Mouse (Mus musculus): Measurements from ENCODE around the gene Arl6ip6. TPM values are rescaled to one million over a fixed set of nuclear protein-coding genes. Genes with fewer than 3 reads are reported as not detected.

Gene Arl6ip6
- 24.0 and 26.9 TPM in 2 replicates for polyA plus RNA-seq (2015; fragmentation: Nextera tagmentation; extraction: Ambion mirVana)

GRCm38 (mm10) chr2:53191523-53192220 is at the start of gene Arl6ip6:
Arl6ip6 (plus strand) TSS chr2:53191726.
- Histone ChIP-seq H3K27me3 (no peaks in the 10 kb centered on the region), H3K9ac (peak within 1 kb of the TSS; percentile 87), H3K4me1 (replicated peaks) (peaks cover 24% of the 10 kb centered on the region), H3K27ac (replicated peaks) (peak within 1 kb of the TSS; percentile 97), H3K9me3 (replicated peaks) (no peaks in the 10 kb centered on the region), H3K4me2 (peak within 1 kb of the TSS; percentile 93), H3K36me3 (replicated peaks) (peaks cover 22% of the 10 kb centered on the region), H3K4me3 (replicated peaks) (peak within 1 kb of the TSS; percentile 82)
- WGBS (ENCODE audit: insufficient replicate concordance), result under 1% methylated on average over 82 of the region's 82 CpGs
- peak; percentile 74 for ATAC-seq (ENCODE audit: insufficient read depth)

DNA sequence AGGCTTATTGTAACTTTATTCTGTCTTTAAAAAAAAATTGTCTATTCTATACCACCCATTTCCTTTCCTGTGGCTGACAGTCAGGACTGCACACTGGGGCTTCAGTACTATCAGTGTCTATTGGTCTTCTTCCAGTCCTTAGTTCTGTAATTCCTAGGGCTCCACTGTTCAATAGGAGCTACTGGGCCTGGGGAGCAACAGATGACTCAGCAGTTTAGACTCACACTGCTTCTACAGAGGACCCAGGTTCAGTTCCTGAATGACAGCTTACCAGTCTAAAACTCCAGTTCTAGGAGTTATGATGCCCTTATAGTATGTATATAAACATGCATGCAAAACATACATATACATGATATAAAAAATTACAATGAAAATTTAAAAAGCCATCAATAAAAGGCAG is 44.7 kb upstream of the Arl6ip6 start:
- H3K36me3 ChIP-seq (replicated peaks), result peaks cover 48% of the 10 kb centered on the region
- no peaks in the 10 kb centered on the region for H3K9me3 ChIP-seq (replicated peaks)
- no peak overlapping the region for H3K9ac ChIP-seq
- no peaks in the 10 kb centered on the region for H3K27me3 ChIP-seq
- H3K4me1 ChIP-seq (replicated peaks), result no peaks in the 10 kb centered on the region
- no peak overlapping the region for H3K4me2 ChIP-seq
- H3K27ac ChIP-seq (replicated peaks), result no peak overlapping the region
- ATAC-seq (ENCODE audit: insufficient read depth), result no peak
- H3K4me3 ChIP-seq (replicated peaks), result no peak overlapping the region

DNA sequence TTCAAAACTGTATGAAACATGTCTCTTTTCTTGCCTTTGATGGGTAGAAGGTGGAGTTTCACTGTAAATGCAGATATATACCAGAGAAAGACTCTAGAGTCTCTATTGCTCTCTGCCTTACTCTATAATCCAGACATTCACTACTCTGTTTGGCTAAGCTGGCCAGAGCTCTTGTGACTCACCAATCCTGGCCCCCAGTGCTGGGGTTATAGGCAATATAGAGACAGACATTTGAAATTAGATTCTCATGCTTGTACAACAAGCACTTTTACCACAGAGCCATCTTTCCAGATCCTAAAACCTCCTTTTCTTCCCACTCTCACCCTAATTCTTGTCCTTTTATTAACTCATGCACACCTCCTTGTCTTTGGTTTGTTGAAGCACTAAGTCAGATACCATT is 17.6 kb upstream of the Arl6ip6 start:
- Histone ChIP-seq H3K9ac (no peak overlapping the region), H3K4me2 (no peak overlapping the region), H3K27me3 (no peaks in the 10 kb centered on the region), H3K4me1 (replicated peaks) (no peaks in the 10 kb centered on the region), H3K4me3 (replicated peaks) (no peak overlapping the region), H3K27ac (replicated peaks) (no peak overlapping the region), H3K36me3 (replicated peaks) (peaks cover 29% of the 10 kb centered on the region), H3K9me3 (replicated peaks) (no peaks in the 10 kb centered on the region)
- ATAC-seq (ENCODE audit: insufficient read depth), result no peak

- H3K4me3 ChIP-seq (replicated peaks), result no peak overlapping the region
- no peak overlapping the region for H3K4me2 ChIP-seq
- H3K27me3 ChIP-seq, result no peaks in the 10 kb centered on the region
- no peak overlapping the region for H3K9ac ChIP-seq
- no peak for ATAC-seq (ENCODE audit: insufficient read depth)
- no peaks in the 10 kb centered on the region for H3K9me3 ChIP-seq (replicated peaks)
- 67% methylated on average over 3 of the region's 3 CpGs for WGBS (ENCODE audit: insufficient replicate concordance)
- no peak overlapping the region for H3K27ac ChIP-seq (replicated peaks)
- H3K4me1 ChIP-seq (replicated peaks), result peaks cover 4% of the 10 kb centered on the region; the same call in 1 of the 2 replicates
- H3K36me3 ChIP-seq (replicated peaks), result peaks cover 21% of the 10 kb centered on the region
Measured at GRCm38 (mm10) chr2:53178966-53179365, 12.6 kb upstream of the Arl6ip6 start.

GRCm38 (mm10) chr2:53179876-53180275 is 11.7 kb upstream of the Arl6ip6 start:
- Histone ChIP-seq H3K4me2 (no peak overlapping the region), H3K27me3 (no peaks in the 10 kb centered on the region), H3K4me1 (replicated peaks) (peaks cover 4% of the 10 kb centered on the region; the same call in 1 of the 2 replicates), H3K4me3 (replicated peaks) (no peak overlapping the region), H3K9me3 (replicated peaks) (no peaks in the 10 kb centered on the region), H3K36me3 (replicated peaks) (peaks cover 21% of the 10 kb centered on the region), H3K27ac (replicated peaks) (no peak overlapping the region), H3K9ac (no peak overlapping the region)
- no peak for ATAC-seq (ENCODE audit: insufficient read depth)

GRCm38 (mm10) chr2:53189811-53190210 is 1.7 kb upstream of the Arl6ip6 start:
- no peak overlapping the region for H3K27ac ChIP-seq (replicated peaks)
- H3K9ac ChIP-seq, result peak overlapping the region; percentile 37; the same call in 1 of the 2 replicates
- peak overlapping the region; percentile 82 for H3K4me3 ChIP-seq (replicated peaks)
- peaks cover 6% of the 10 kb centered on the region for H3K36me3 ChIP-seq (replicated peaks)
- WGBS (ENCODE audit: insufficient replicate concordance), result 70% methylated on average over 3 of the region's 3 CpGs
- peak overlapping the region; percentile 67 for H3K4me2 ChIP-seq
- ATAC-seq (ENCODE audit: insufficient read depth), result no peak
- H3K9me3 ChIP-seq (replicated peaks), result no peaks in the 10 kb centered on the region
- peaks cover 22% of the 10 kb centered on the region for H3K4me1 ChIP-seq (replicated peaks)
- H3K27me3 ChIP-seq, result no peaks in the 10 kb centered on the region

GRCm38 (mm10) chr2:53190684-53191511 is 628 bp upstream of the Arl6ip6 start, which contains the start of gene Prpf40a:
Prpf40a (minus strand) TSS chr2:53191284.
- Histone ChIP-seq H3K27me3 (no peaks in the 10 kb centered on the region), H3K9me3 (replicated peaks) (no peaks in the 10 kb centered on the region), H3K9ac (peak within 1 kb of the TSS; percentile 87), H3K4me2 (peak within 1 kb of the TSS; percentile 93), H3K27ac (replicated peaks) (peak within 1 kb of the TSS; percentile 97), H3K36me3 (replicated peaks) (peaks cover 15% of the 10 kb centered on the region), H3K4me1 (replicated peaks) (peaks cover 24% of the 10 kb centered on the region), H3K4me3 (replicated peaks) (peak within 1 kb of the TSS; percentile 82)
- WGBS (ENCODE audit: insufficient replicate concordance), result under 1% methylated on average over 53 of the region's 53 CpGs
- peak; percentile 91 for ATAC-seq (ENCODE audit: insufficient read depth)

GRCm38 (mm10) chr2:53192386-53192785 is 860 bp downstream of the Arl6ip6 start:
- peak overlapping the region; percentile 87 for H3K9ac ChIP-seq
- peak overlapping the region; percentile 93 for H3K4me2 ChIP-seq
- no peak for ATAC-seq (ENCODE audit: insufficient read depth)
- under 1% methylated on average over 20 of the region's 20 CpGs for WGBS (ENCODE audit: insufficient replicate concordance)
- peaks cover 28% of the 10 kb centered on the region for H3K36me3 ChIP-seq (replicated peaks)
- H3K27ac ChIP-seq (replicated peaks), result peak overlapping the region; percentile 97
- no peaks in the 10 kb centered on the region for H3K27me3 ChIP-seq
- H3K4me3 ChIP-seq (replicated peaks), result peak overlapping the region; percentile 82
- H3K4me1 ChIP-seq (replicated peaks), result peaks cover 24% of the 10 kb centered on the region
- H3K9me3 ChIP-seq (replicated peaks), result no peaks in the 10 kb centered on the region

DNA sequence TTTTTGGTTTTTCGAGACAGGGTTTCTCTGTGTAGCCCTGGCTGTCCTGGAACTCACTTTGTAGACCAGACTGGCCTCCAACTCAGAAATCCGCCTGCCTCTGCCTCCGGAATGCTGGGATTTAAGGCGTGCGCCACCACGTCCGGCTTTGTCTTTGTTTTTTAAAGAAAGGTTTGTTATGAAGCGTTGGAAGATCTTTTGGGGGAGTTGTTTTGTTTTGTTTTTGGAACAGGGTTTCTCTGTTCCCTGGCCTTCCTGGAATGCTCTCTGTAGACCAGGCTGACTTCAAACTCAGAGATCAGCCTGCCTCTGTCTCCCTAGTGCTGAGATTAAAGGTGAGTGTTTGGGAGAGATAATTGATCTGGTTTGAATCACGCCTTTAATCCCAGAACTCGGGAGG is 4.9 kb downstream of the Arl6ip6 start:
- 79% methylated on average over 10 of the region's 10 CpGs for WGBS (ENCODE audit: insufficient replicate concordance)
- H3K4me2 ChIP-seq, result no peak overlapping the region
- H3K27ac ChIP-seq (replicated peaks), result no peak overlapping the region
- ATAC-seq (ENCODE audit: insufficient read depth), result no peak
- no peak overlapping the region for H3K4me3 ChIP-seq (replicated peaks)
- H3K9me3 ChIP-seq (replicated peaks), result no peaks in the 10 kb centered on the region
- no peak overlapping the region for H3K9ac ChIP-seq
- no peaks in the 10 kb centered on the region for H3K27me3 ChIP-seq
- H3K36me3 ChIP-seq (replicated peaks), result peaks cover 44% of the 10 kb centered on the region
- H3K4me1 ChIP-seq (replicated peaks), result peaks cover 11% of the 10 kb centered on the region; the same call in 1 of the 2 replicates

DNA sequence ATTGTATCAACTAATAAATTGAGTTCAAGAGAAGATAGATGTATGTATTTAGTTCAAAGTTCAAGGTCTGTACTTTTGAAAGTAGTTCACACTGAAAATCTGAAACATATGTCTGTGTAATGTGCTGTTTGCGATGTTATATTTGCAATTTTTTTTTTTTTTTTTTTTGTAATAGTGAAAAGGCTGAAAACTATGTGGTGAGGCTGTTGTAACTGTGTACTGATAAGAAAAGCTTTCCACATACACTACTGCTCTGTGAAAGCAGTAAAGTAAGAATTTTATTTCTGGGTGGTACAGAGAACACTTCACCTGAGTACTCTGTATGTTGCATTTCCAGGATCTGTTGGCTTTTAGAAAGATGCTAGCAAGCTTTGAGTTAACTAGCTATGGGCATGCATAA is 7.7 kb downstream of the Arl6ip6 start:
- no peak overlapping the region for H3K9ac ChIP-seq
- H3K27me3 ChIP-seq, result no peaks in the 10 kb centered on the region
- 80% methylated on average over 1 of the region's 1 CpGs for WGBS (ENCODE audit: insufficient replicate concordance)
- no peak overlapping the region for H3K4me3 ChIP-seq (replicated peaks)
- no peak overlapping the region for H3K27ac ChIP-seq (replicated peaks)
- H3K4me2 ChIP-seq, result no peak overlapping the region
- peaks cover 3% of the 10 kb centered on the region; the same call in 1 of the 2 replicates for H3K4me1 ChIP-seq (replicated peaks)
- no peaks in the 10 kb centered on the region for H3K9me3 ChIP-seq (replicated peaks)
- no peak for ATAC-seq (ENCODE audit: insufficient read depth)
- H3K36me3 ChIP-seq (replicated peaks), result peaks cover 52% of the 10 kb centered on the region

- ATAC-seq (ENCODE audit: insufficient read depth), result no peak
- Histone ChIP-seq H3K27ac (replicated peaks) (no peak overlapping the region), H3K4me1 (replicated peaks) (no peaks in the 10 kb centered on the region)
Measured at GRCm38 (mm10) chr2:53200164-53200885, 8.8 kb downstream of the Arl6ip6 start.

More at GRCm38 (mm10) chr2:53200164-53200885, 8.8 kb downstream of the Arl6ip6 start:
- Histone ChIP-seq H3K9ac (no peak overlapping the region), H3K4me2 (no peak overlapping the region), H3K27me3 (no peaks in the 10 kb centered on the region), H3K4me3 (replicated peaks) (no peak overlapping the region), H3K9me3 (replicated peaks) (no peaks in the 10 kb centered on the region), H3K36me3 (replicated peaks) (peaks cover 50% of the 10 kb centered on the region)
- WGBS (ENCODE audit: insufficient replicate concordance), result 71% methylated on average over 4 of the region's 4 CpGs

Measured in liver, embryonic 15.5 days (tissue).